Mouse (Mus musculus) right cerebral cortex, adult 18-20 months (tissue): ENCODE data around the gene Olfr101.
A peak's percentile ranks its signal among the peaks of the same experiment; 100 is the strongest.

ENCODE experiments used
- DNase-seq: peaks from one replicate; pipeline ENCODE4 v3.0.0; 2022; ENCODE audit warnings: mixed read lengths

Olfr101 gene

GRCm38 (mm10) chr17:37304213-37304612 lies at the start of gene Olfr101:
Gene Olfr101 (minus strand): TSS chr17:37304313.
- no peak for DNase-seq

GRCm38 (mm10) chr17:37339598-37339997 lies 35.5 kb upstream of the Olfr101 start, which contains the start of gene Olfr103:
Gene Olfr103 (minus strand): TSS chr17:37339698.
- no peak for DNase-seq

GRCm38 (mm10) chr17:37316954-37317353 lies 12.8 kb upstream of the Olfr101 start, which contains the start of gene Olfr102:
Gene Olfr102 (minus strand): TSS chr17:37317054.
- no peak for DNase-seq

- DNase-seq = no peak
Measured at GRCm38 (mm10) chr17:37310146-37310699, 6.1 kb upstream of the Olfr101 start.

GRCm38 (mm10) chr17:37308483-37308882 lies 4.4 kb upstream of the Olfr101 start:
- DNase-seq = no peak

- DNase-seq = no peak
Measured at GRCm38 (mm10) chr17:37283360-37283759, 20.8 kb downstream of the Olfr101 start, which contains the start of gene Olfr99. Gene Olfr99 (minus strand): TSS chr17:37283460.

- no peak for DNase-seq
Measured at GRCm38 (mm10) chr17:37280331-37280730, 23.8 kb downstream of the Olfr101 start.

GRCm38 (mm10) chr17:37276573-37276972 lies 27.5 kb downstream of the Olfr101 start:
- no peak for DNase-seq

- no peak for DNase-seq
Measured at GRCm38 (mm10) chr17:37275626-37276248, 28.4 kb downstream of the Olfr101 start.

- DNase-seq = peak; percentile 4
Measured at GRCm38 (mm10) chr17:37270702-37271092, 33.4 kb downstream of the Olfr101 start.

GRCm38 (mm10) chr17:37270058-37270701 lies 33.9 kb downstream of the Olfr101 start, which contains the start of gene H2-M3:
Gene H2-M3 (plus strand): TSS chr17:37270220.
- peak; percentile 89 for DNase-seq

- DNase-seq = no peak
Measured at GRCm38 (mm10) chr17:37263626-37264025, 40.5 kb downstream of the Olfr101 start, which contains the start of gene Olfr98. Gene Olfr98 (minus strand): TSS chr17:37263749.

GRCm38 (mm10) chr17:37250544-37250943 lies 53.6 kb downstream of the Olfr101 start:
- no peak for DNase-seq

GRCm38 (mm10) chr17:37249460-37249859 lies 54.7 kb downstream of the Olfr101 start:
- DNase-seq = no peak
